Mouse (Mus musculus): ENCODE measurements around the gene Sema6c. TPM values are rescaled to one million over a fixed set of nuclear protein-coding genes. Genes with fewer than 3 reads are reported as not detected.

Sema6c gene
- 1.1 TPM for polyA plus RNA-seq (2017; shearing (Covaris generic))

DNA sequence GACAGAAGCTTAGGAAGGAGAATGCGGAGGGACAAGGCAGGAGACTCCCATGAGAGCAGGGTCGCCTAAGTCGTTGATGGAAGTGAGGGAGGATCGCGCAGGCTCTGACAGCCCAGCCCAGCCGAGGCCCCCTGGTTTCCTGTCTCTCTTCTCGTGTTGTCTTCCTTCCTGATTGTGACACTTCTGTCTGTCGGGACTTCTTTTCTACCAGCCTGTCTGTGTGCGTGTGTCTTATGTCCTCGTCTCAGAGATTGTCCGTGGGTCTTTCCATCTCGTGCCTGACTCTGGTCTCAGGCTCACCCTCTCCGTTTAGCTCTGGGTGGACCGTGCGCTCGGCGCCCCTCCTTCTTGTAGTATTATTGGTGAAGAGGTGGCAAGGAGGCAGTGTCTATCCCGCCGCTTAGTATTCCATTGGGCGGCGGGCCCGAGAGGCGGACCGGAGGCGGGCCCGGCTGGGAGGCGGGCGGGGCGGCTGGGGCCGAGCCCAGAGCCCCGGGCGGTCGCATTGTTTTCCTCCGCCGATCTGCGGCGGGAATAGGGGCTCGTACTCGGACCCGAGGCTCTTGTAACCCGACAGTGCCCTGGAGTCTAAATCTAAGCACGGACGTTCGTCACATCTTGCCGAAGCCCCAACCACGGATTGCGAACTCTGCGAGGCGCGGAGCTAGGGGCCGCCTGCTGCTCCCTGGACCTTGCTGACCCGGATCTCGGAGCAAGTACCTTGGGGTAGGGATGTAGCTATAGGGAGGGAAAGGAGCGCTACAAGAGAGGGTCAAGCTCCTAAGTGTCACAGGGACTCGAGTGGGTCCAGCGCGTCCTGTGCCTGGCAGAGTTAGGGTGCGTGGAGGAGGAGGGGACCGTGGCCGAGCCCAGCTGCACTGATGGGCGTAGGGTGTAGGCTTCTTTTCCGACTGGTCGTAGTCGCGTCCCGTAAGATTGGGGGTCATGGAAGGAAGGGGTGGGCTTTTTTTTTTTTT lies at the start of gene Sema6c:
Sema6c (plus strand) TSS at position 471 of the 977 bp plus-strand sequence.

DNA sequence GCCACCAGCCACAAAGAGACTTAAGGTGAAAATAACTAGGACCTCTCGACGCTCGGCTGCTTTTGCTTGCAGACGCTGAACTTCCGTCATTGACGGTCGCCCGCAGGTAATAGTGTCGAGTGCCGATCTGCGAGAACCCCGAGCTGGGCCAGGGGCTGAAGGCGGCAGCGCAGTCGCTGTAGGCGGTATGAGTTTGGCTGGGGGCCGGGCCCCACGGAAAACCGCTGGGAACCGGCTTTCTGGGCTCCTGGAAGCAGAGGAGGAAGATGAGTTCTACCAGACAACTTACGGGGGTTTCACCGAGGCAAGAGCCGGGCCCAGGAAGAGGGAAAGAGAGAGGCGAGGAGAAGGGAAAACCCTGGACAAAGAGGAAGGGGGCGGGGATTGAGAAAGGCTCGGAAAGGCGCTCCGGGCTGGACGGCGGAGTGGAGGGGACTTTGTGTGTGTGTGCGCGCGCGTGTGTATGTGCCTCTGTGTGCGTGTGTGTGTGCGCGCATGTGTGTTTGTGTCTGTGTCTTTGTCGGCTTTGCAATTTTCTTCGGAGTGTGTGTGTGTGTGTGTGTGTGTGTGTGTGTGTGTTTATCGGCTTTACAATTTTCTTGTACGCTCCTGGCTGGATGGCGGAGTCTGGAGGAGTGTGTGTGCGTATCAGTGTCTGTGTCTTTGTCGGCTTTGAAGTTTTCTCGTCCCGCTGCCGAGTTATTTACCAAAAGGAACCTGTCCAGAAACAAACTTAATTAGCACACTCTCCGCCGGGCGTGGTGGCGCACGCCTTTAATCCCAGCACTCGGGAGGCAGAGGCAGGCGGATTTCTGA lies 49.1 kb upstream of the Sema6c start, which contains the start of gene Vps72:
Vps72 (plus strand) TSS at position 112 of the 816 bp plus-strand sequence.

DNA sequence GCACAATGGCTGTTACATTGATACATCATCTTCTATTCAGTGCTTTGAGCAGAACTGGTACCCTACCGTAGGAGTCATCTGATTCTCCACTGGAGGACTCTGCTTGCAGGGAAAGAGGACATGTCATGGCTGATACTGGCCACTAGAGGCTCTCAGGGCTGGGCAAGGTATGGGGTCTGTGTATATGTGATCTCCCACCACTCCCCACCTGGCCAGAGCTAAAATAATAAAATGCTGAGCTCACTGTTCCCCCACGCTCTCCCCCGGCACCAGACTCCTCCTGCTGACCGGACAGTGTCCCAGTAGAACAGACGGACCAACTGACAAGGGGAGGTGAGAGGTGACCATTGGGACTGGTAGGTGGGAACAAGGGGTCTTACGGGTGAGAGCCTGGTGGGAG lies 36.0 kb upstream of the Sema6c start, which contains the start of gene Tmod4:
Tmod4 (plus strand) TSS at position 231 of the 400 bp plus-strand sequence.

GRCm38 (mm10) chr3:95133680-95134101 lies 26.6 kb upstream of the Sema6c start, which contains the start of the genes Scnm1 and Lysmd1:
Gene Scnm1 (minus strand): TSS chr3:95134011.
Gene Lysmd1 (plus strand): TSS chr3:95134088.

GRCm38 (mm10) chr3:95141952-95142616 lies 18.2 kb upstream of the Sema6c start, which contains the start of gene Tnfaip8l2:
Gene Tnfaip8l2 (minus strand): TSS chr3:95142360.

GRCm38 (mm10) chr3:95217255-95218134 lies 57.2 kb downstream of the Sema6c start, which contains the start of gene Gabpb2:
Gene Gabpb2 (minus strand): TSS chr3:95217916.

Other genes starting within 250 kb of the Sema6c start
- gene Selenbp1, start 227.4 kb upstream of the Sema6c start, polyA plus RNA-seq (2017; shearing (Covaris generic)): not detected
- gene Rfx5, start 206.4 kb upstream of the Sema6c start, polyA plus RNA-seq (2017; shearing (Covaris generic)): 11.2 TPM
- 17.0 TPM for gene Pi4kb, start 185.7 kb upstream of the Sema6c start, polyA plus RNA-seq (2017; shearing (Covaris generic))
- 52.1 TPM for gene Zfp687, start 145.0 kb upstream of the Sema6c start, polyA plus RNA-seq (2017; shearing (Covaris generic))
- 264 TPM for gene Psmd4, start 117.8 kb upstream of the Sema6c start, polyA plus RNA-seq (2017; shearing (Covaris generic))
- 34.8 TPM for gene Pip5k1a, start 53.5 kb upstream of the Sema6c start, polyA plus RNA-seq (2017; shearing (Covaris generic))
- 81.8 TPM for gene Vps72, start 49.4 kb upstream of the Sema6c start, polyA plus RNA-seq (2017; shearing (Covaris generic))
- gene Tmod4, start 36.0 kb upstream of the Sema6c start, polyA plus RNA-seq (2017; shearing (Covaris generic)): 0.66 TPM
- 70.8 TPM for gene Scnm1, start 26.4 kb upstream of the Sema6c start, polyA plus RNA-seq (2017; shearing (Covaris generic))
- gene Lysmd1, start 26.4 kb upstream of the Sema6c start, polyA plus RNA-seq (2017; shearing (Covaris generic)): 26.1 TPM
- gene Tnfaip8l2, start 18.1 kb upstream of the Sema6c start, polyA plus RNA-seq (2017; shearing (Covaris generic)): 199 TPM
- 29.2 TPM for gene Gabpb2, start 57.5 kb downstream of the Sema6c start, polyA plus RNA-seq (2017; shearing (Covaris generic))
- gene Cdc42se1, start 68.3 kb downstream of the Sema6c start, polyA plus RNA-seq (2017; shearing (Covaris generic)): 249 TPM
- 5.8 TPM for gene Mllt11, start 71.7 kb downstream of the Sema6c start, polyA plus RNA-seq (2017; shearing (Covaris generic))
- gene Gm128, start 81.1 kb downstream of the Sema6c start, polyA plus RNA-seq (2017; shearing (Covaris generic)): 0.25 TPM
- not detected for gene Bnipl, start 90.7 kb downstream of the Sema6c start, polyA plus RNA-seq (2017; shearing (Covaris generic))
- gene Mindy1, start 120.9 kb downstream of the Sema6c start, polyA plus RNA-seq (2017; shearing (Covaris generic)): 17.1 TPM
- gene Prune1, start 121.6 kb downstream of the Sema6c start, polyA plus RNA-seq (2017; shearing (Covaris generic)): 5.5 TPM
- gene Anxa9, start 146.7 kb downstream of the Sema6c start, polyA plus RNA-seq (2017; shearing (Covaris generic)): 0.67 TPM
- gene Cers2, start 154.3 kb downstream of the Sema6c start, polyA plus RNA-seq (2017; shearing (Covaris generic)): 197 TPM
- gene Setdb1, start 196.7 kb downstream of the Sema6c start, polyA plus RNA-seq (2017; shearing (Covaris generic)): 24.2 TPM
- not detected for gene 4930558C23Rik, start 242.4 kb downstream of the Sema6c start, polyA plus RNA-seq (2017; shearing (Covaris generic))